Mouse (Mus musculus): ENCODE results near the gene Itgbl1.

GRCm38 (mm10) chr14:123678091-123678490 is 18.3 kb downstream of the Itgbl1 start:
- no peak for TF ChIP-seq GATA1 (IDR thresholded peaks at IDR 0.05; ENCODE audit: borderline replicate concordance, low read length)
- TF ChIP-seq FLI1 (IDR thresholded peaks at IDR 0.05; ENCODE audit: low read length), result no peak
